15 mouse cellular contexts compared by ENCODE assay signal in the genomic region with DNA sequence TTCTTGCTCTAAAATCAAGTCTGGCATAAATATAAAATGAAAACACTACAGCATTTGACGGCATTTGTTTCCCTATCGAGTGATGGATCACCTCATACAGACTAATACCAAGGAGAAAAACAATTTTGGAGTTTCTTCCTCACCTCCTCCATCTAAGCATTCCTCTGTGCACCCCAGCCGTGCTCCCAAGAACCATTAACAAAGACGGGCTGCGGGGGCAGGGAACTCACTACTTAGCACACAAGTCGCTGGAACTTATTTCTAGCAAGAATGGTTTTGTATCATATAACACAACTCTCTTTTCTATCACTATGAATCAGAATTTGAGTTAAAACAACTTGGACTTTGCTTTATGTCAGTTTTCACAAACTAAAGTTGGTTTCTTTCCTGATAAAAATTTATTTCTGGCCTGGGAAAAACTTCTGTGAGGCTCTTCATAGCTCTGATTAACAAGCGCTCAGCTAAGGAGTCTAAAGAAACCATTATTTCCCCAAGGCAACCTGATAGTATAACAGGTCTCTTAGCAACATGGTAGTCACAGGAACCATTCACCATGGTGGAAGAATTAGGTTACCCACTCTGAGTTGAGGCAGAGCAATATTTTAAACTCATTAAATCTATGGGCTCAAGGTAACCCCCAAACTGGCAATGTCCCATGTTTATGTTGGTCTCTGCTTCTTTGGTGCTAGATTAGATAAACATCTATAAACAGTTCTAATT.
DNase-seq lines count a peak whose midpoint lies in the region; ATAC-seq and TF ChIP-seq lines count a peak whose summit lies in the region.
"Had no signal": no experiment of that assay in that cellular context is flagged by ENCODE, and none has a peak within 500 bp of the region (broad histone marks: within the 10 kb centered on the region; RNA-seq: fewer than 3 reads in every experiment).

No protein-coding gene starts in this region.

- WGBS in forebrain, embryonic 14.5 days: 16% methylated on average over 7 of the region's 7 CpGs
- WGBS in forebrain, embryonic 16.5 days: 21% methylated on average over 7 of the region's 7 CpGs
- 25% methylated on average over 7 of the region's 7 CpGs for WGBS in hindbrain, embryonic 12.5 days
- 33% methylated on average over 7 of the region's 7 CpGs for whole genome bisulfite sequencing in midbrain, embryonic 12.5 days
- WGBS in lung, adult 2 months: 74% methylated on average over 7 of the region's 7 CpGs

- no peak overlapping the region for H3K4me3 ChIP-seq in forebrain, embryonic 14.5 days (ENCODE audit: low read depth, low read length)
- no peak overlapping the region for H3K4me3 ChIP-seq in forebrain, embryonic 16.5 days (replicated peaks; ENCODE audit: low read length)
- no peak overlapping the region for H3K4me3 ChIP-seq in hindbrain, embryonic 12.5 days
- H3K4me3 ChIP-seq in midbrain, embryonic 12.5 days: no peak overlapping the region
- H3K4me3 ChIP-seq in lung, adult 2 months (replicated peaks; ENCODE audit: extremely low read depth, low read depth, low read length): no peak overlapping the region
- H3K4me3 ChIP-seq: limb, embryonic 15.5 days; lung, embryonic 15.5 days had no signal

- peaks cover 10% of the 10 kb centered on the region for H3K4me1 ChIP-seq in forebrain, embryonic 14.5 days (ENCODE audit: control insufficient read depth, insufficient read depth, low read length)
- H3K4me1 ChIP-seq in forebrain, embryonic 16.5 days (replicated peaks; ENCODE audit: control insufficient read depth, insufficient read depth, low read length): peaks cover 10% of the 10 kb centered on the region
- H3K4me1 ChIP-seq in hindbrain, embryonic 12.5 days: peaks cover 15% of the 10 kb centered on the region
- peaks cover 19% of the 10 kb centered on the region for H3K4me1 ChIP-seq in midbrain, embryonic 12.5 days
- peaks cover 9% of the 10 kb centered on the region for H3K4me1 ChIP-seq in lung, adult 2 months (ENCODE audit: control insufficient read depth, insufficient read depth, low read length)

- TF ChIP-seq POLR2A in brain, embryonic 14.5 days (IDR thresholded peaks at IDR 0.05; ENCODE audit: borderline replicate concordance, extremely low read depth, insufficient read depth, insufficient read length, poor library complexity, severe bottlenecking): no peak
- no peak for TF ChIP-seq POLR2A in lung, adult 2 months (IDR thresholded peaks at IDR 0.05; ENCODE audit: borderline replicate concordance, extremely low read depth, low read depth, low read length)

- no peak overlapping the region for H3K27ac ChIP-seq in forebrain, embryonic 14.5 days (ENCODE audit: low read depth, low read length)
- H3K27ac ChIP-seq in forebrain, embryonic 16.5 days (ENCODE audit: low read length): no peak overlapping the region
- H3K27ac ChIP-seq in hindbrain, embryonic 12.5 days: peak overlapping the region; percentile 26; the same call in 1 of the 2 replicates
- peak overlapping the region; percentile 27; the same call in 1 of the 2 replicates for H3K27ac ChIP-seq in midbrain, embryonic 12.5 days (replicated peaks)
- H3K27ac ChIP-seq: limb, embryonic 15.5 days; lung, embryonic 15.5 days had no signal

- no peak for ATAC-seq in forebrain, embryonic 14.5 days
- no peak for ATAC-seq in forebrain, embryonic 16.5 days
- ATAC-seq in hindbrain, embryonic 12.5 days (ENCODE audit: low FRiP score): no peak; the same call in 1 of the 2 replicates
- ATAC-seq in midbrain, embryonic 12.5 days (ENCODE audit: low FRiP score, low read depth): no peak
- ATAC-seq: intestine, embryonic 16.5 days had no signal

- H3K36me3 ChIP-seq in forebrain, embryonic 14.5 days (ENCODE audit: control insufficient read depth, insufficient read depth, low read length): no peaks in the 10 kb centered on the region
- H3K36me3 ChIP-seq in forebrain, embryonic 16.5 days (ENCODE audit: control insufficient read depth, insufficient read depth): no peaks in the 10 kb centered on the region
- H3K36me3 ChIP-seq in hindbrain, embryonic 12.5 days: no peaks in the 10 kb centered on the region
- no peaks in the 10 kb centered on the region for H3K36me3 ChIP-seq in midbrain, embryonic 12.5 days
- H3K36me3 ChIP-seq: limb, embryonic 15.5 days; lung, embryonic 15.5 days had no signal

- DNase-seq in forebrain, embryonic 14.5 days (ENCODE audit: low spot score): peak; percentile 35
- peak; percentile 59 for DNase-seq in brain, embryonic 14.5 days (ENCODE audit: low read depth)
- no peak for DNase-seq in lung, adult 2 months
- no peak for DNase-seq in testis, postnatal 10 days (ENCODE audit: low spot score)
- DNase-seq in T-cell, adult 2 months (ENCODE audit: low spot score): no peak
- DNase-seq: adrenal gland, postnatal 10 days; cerebellum, postnatal 14 days; heart, postnatal 10 days; thymus, adult 18-20 months had no signal

- H3K9ac ChIP-seq in forebrain, embryonic 14.5 days (ENCODE audit: low read length): no peak overlapping the region
- H3K9ac ChIP-seq in forebrain, embryonic 16.5 days (replicated peaks; ENCODE audit: low read depth, low read length): no peak overlapping the region
- H3K9ac ChIP-seq in hindbrain, embryonic 12.5 days: no peak overlapping the region
- H3K9ac ChIP-seq in midbrain, embryonic 12.5 days (replicated peaks): no peak overlapping the region
- H3K9ac ChIP-seq: limb, embryonic 15.5 days; lung, embryonic 15.5 days had no signal

- no peak overlapping the region for H3K4me2 ChIP-seq in forebrain, embryonic 14.5 days (ENCODE audit: low read length)
- no peak overlapping the region for H3K4me2 ChIP-seq in forebrain, embryonic 16.5 days (ENCODE audit: low read length)
- H3K4me2 ChIP-seq in hindbrain, embryonic 12.5 days (replicated peaks): no peak overlapping the region
- H3K4me2 ChIP-seq in midbrain, embryonic 12.5 days (replicated peaks): no peak overlapping the region
- H3K4me2 ChIP-seq: limb, embryonic 15.5 days; lung, embryonic 15.5 days had no signal

- no peaks in the 10 kb centered on the region for H3K9me3 ChIP-seq in forebrain, embryonic 14.5 days (replicated peaks; ENCODE audit: control insufficient read depth, low read length)
- no peaks in the 10 kb centered on the region for H3K9me3 ChIP-seq in forebrain, embryonic 16.5 days (ENCODE audit: control insufficient read depth, low read length)
- H3K9me3 ChIP-seq in hindbrain, embryonic 12.5 days (replicated peaks): no peaks in the 10 kb centered on the region
- no peaks in the 10 kb centered on the region for H3K9me3 ChIP-seq in midbrain, embryonic 12.5 days
- H3K9me3 ChIP-seq: limb, embryonic 15.5 days; lung, embryonic 15.5 days had no signal

- no peak for TF ChIP-seq CTCF in brain, embryonic 14.5 days (IDR thresholded peaks at IDR 0.05; ENCODE audit: borderline replicate concordance, extremely low read depth, insufficient read depth, insufficient read length)
- TF ChIP-seq CTCF in lung, adult 2 months (IDR thresholded peaks at IDR 0.05; ENCODE audit: insufficient read depth, low read length): no peak

- H3K27me3 ChIP-seq in forebrain, embryonic 14.5 days (replicated peaks; ENCODE audit: control insufficient read depth, insufficient read depth, low read length): no peaks in the 10 kb centered on the region
- no peaks in the 10 kb centered on the region for H3K27me3 ChIP-seq in forebrain, embryonic 16.5 days (replicated peaks; ENCODE audit: control insufficient read depth, insufficient read depth, low read length)
- no peaks in the 10 kb centered on the region for H3K27me3 ChIP-seq in hindbrain, embryonic 12.5 days
- H3K27me3 ChIP-seq in midbrain, embryonic 12.5 days: no peaks in the 10 kb centered on the region
- H3K27me3 ChIP-seq: limb, embryonic 15.5 days; lung, embryonic 15.5 days had no signal

Comparison
In these comparisons a context has a peak if more than half of its experiments do, and no peak if none do; other contexts are left out.
1. DNase-seq: peak in forebrain, embryonic 14.5 days (single experiment) and brain, embryonic 14.5 days (single experiment); none in lung, adult 2 months (single experiment), testis, postnatal 10 days (single experiment) and T-cell, adult 2 months (single experiment).
2. H3K27ac ChIP-seq: peak in hindbrain, embryonic 12.5 days (single experiment) and midbrain, embryonic 12.5 days (single experiment); none in forebrain, embryonic 14.5 days (single experiment) and forebrain, embryonic 16.5 days (single experiment).